Mouse (Mus musculus): Measurements from ENCODE around the gene Bach2. TPM values are rescaled to one million over a fixed set of nuclear protein-coding genes. Genes with fewer than 3 reads are reported as not detected.
A peak's percentile ranks its signal among the peaks of the same experiment; 100 is the strongest.

The Bach2 gene
- polyA plus RNA-seq, 1 experiment from 2014 or later = 31.5 TPM

- Histone ChIP-seq H3K4me3 (replicated peaks; ENCODE audit: low read length) (no peak overlapping the region), H3K36me3 (replicated peaks; ENCODE audit: control insufficient read depth, insufficient read depth) (no peaks in the 10 kb centered on the region), H3K4me1 (replicated peaks; ENCODE audit: control insufficient read depth, insufficient read depth, low read length) (peaks cover 7% of the 10 kb centered on the region; the same call in 1 of the 2 replicates), H3K27ac (no peak overlapping the region), H3K9me3 (ENCODE audit: control insufficient read depth, low read length) (no peaks in the 10 kb centered on the region), H3K4me2 (replicated peaks) (no peak overlapping the region), H3K27me3 (ENCODE audit: control insufficient read depth, insufficient read depth, low read length) (no peaks in the 10 kb centered on the region), H3K9ac (no peak overlapping the region)
- DNase-seq (ENCODE audit: low spot score) (no peak), ATAC-seq (ENCODE audit: low FRiP score) (no peak)
- 35% methylated on average over 10 of the region's 10 CpGs for whole genome bisulfite sequencing
Measured at GRCm38 (mm10) chr4:32219428-32220128, 19.0 kb upstream of the Bach2 start.

DNA sequence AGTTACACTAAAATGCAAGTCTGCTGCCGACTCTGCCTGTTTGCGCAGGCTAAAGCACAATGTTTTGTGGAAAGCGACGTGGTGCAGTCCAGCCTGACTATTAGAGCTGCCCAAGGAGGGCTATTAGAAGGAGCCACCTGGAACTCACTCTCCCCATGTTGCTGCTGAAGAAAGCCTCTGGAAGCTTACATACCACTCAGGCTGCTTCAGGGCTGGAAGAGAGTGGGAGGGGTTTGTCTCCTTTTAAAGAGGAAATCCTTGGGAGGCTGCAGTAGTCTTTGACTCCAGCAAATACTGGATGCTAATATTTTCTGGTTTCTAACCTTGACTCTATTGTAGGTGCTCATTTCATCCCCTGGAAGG is 18.5 kb upstream of the Bach2 start:
- Histone ChIP-seq H3K36me3 (replicated peaks; ENCODE audit: control insufficient read depth, insufficient read depth) (no peaks in the 10 kb centered on the region), H3K4me3 (replicated peaks; ENCODE audit: low read length) (no peak overlapping the region), H3K4me2 (replicated peaks) (no peak overlapping the region), H3K9me3 (ENCODE audit: control insufficient read depth, low read length) (no peaks in the 10 kb centered on the region), H3K27ac (no peak overlapping the region), H3K27me3 (ENCODE audit: control insufficient read depth, insufficient read depth, low read length) (no peaks in the 10 kb centered on the region), H3K9ac (no peak overlapping the region), H3K4me1 (replicated peaks; ENCODE audit: control insufficient read depth, insufficient read depth, low read length) (peaks cover 7% of the 10 kb centered on the region; the same call in 1 of the 2 replicates)
- ATAC-seq (ENCODE audit: low FRiP score) (no peak), DNase-seq (ENCODE audit: low spot score) (no peak)
- WGBS = 64% methylated on average over 4 of the region's 4 CpGs

- H3K4me3 ChIP-seq (replicated peaks; ENCODE audit: low read length) = no peak overlapping the region
- ATAC-seq (ENCODE audit: low FRiP score) = no peak
- H3K27me3 ChIP-seq (ENCODE audit: control insufficient read depth, insufficient read depth, low read length) = no peaks in the 10 kb centered on the region
- no peaks in the 10 kb centered on the region for H3K36me3 ChIP-seq (replicated peaks; ENCODE audit: control insufficient read depth, insufficient read depth)
- no peaks in the 10 kb centered on the region for H3K9me3 ChIP-seq (ENCODE audit: control insufficient read depth, low read length)
- WGBS = 81% methylated on average over 6 of the region's 6 CpGs
- peaks cover 7% of the 10 kb centered on the region; the same call in 1 of the 2 replicates for H3K4me1 ChIP-seq (replicated peaks; ENCODE audit: control insufficient read depth, insufficient read depth, low read length)
- H3K4me2 ChIP-seq (replicated peaks) = no peak overlapping the region
- no peak for DNase-seq (ENCODE audit: low spot score)
- H3K27ac ChIP-seq = no peak overlapping the region
- no peak overlapping the region for H3K9ac ChIP-seq
Measured at GRCm38 (mm10) chr4:32220961-32221360, 17.6 kb upstream of the Bach2 start.

GRCm38 (mm10) chr4:32223563-32223962 is 15.0 kb upstream of the Bach2 start:
- Histone ChIP-seq H3K36me3 (replicated peaks; ENCODE audit: control insufficient read depth, insufficient read depth) (no peaks in the 10 kb centered on the region), H3K27ac (no peak overlapping the region), H3K27me3 (ENCODE audit: control insufficient read depth, insufficient read depth, low read length) (no peaks in the 10 kb centered on the region), H3K4me1 (replicated peaks; ENCODE audit: control insufficient read depth, insufficient read depth, low read length) (peaks cover 7% of the 10 kb centered on the region; the same call in 1 of the 2 replicates), H3K4me2 (replicated peaks) (no peak overlapping the region), H3K4me3 (replicated peaks; ENCODE audit: low read length) (no peak overlapping the region), H3K9ac (no peak overlapping the region), H3K9me3 (ENCODE audit: control insufficient read depth, low read length) (no peaks in the 10 kb centered on the region)
- no peak for DNase-seq (ENCODE audit: low spot score)
- peak; percentile 22; the same call in 1 of the 2 replicates for ATAC-seq (ENCODE audit: low FRiP score)

- Histone ChIP-seq H3K27ac (no peak overlapping the region), H3K9ac (no peak overlapping the region), H3K4me2 (replicated peaks) (no peak overlapping the region), H3K4me1 (replicated peaks; ENCODE audit: control insufficient read depth, insufficient read depth, low read length) (no peaks in the 10 kb centered on the region), H3K9me3 (ENCODE audit: control insufficient read depth, low read length) (no peaks in the 10 kb centered on the region), H3K27me3 (ENCODE audit: control insufficient read depth, insufficient read depth, low read length) (no peaks in the 10 kb centered on the region), H3K36me3 (replicated peaks; ENCODE audit: control insufficient read depth, insufficient read depth) (no peaks in the 10 kb centered on the region), H3K4me3 (replicated peaks; ENCODE audit: low read length) (no peak overlapping the region)
- ATAC-seq (ENCODE audit: low FRiP score) = no peak
- WGBS = 98% methylated on average over 2 of the region's 2 CpGs
- no peak for DNase-seq (ENCODE audit: low spot score)
Measured at GRCm38 (mm10) chr4:32225191-32225590, 13.4 kb upstream of the Bach2 start.

DNA sequence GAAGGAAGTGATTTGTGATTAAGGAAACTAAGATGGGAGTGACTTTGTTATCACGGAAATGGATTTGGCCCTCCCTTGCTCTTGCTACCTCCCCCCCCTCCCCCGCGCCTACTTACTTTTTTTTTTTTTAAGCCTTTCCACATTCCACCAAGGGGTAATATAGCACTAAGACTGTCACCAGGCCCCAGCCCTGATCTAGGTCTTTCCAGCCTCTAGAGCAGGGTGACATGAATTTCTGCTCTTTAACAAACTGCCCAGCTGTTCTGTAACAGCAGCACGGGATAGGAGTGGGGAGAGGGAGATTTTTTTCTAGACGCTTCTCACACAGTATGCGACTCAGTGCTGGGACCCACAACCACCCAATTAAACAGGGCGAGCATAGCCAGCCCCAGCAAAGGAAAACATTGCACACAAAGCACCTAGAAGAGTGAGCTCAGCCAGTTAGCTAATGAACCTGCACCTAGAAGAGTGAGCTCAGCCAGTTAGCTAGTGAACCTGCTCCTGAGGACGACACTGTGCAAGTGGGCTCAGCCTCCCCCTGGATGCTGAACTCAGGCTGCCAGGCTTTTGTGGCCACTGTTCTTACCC is 10.5 kb upstream of the Bach2 start:
- DNase-seq (ENCODE audit: low spot score) (no peak), ATAC-seq (ENCODE audit: low FRiP score) (no peak)
- H3K4me1 ChIP-seq (replicated peaks; ENCODE audit: control insufficient read depth, insufficient read depth, low read length) = no peaks in the 10 kb centered on the region
- no peak overlapping the region for H3K4me2 ChIP-seq (replicated peaks)
- no peaks in the 10 kb centered on the region for H3K36me3 ChIP-seq (replicated peaks; ENCODE audit: control insufficient read depth, insufficient read depth)
- H3K9me3 ChIP-seq (ENCODE audit: control insufficient read depth, low read length) = no peaks in the 10 kb centered on the region
- H3K4me3 ChIP-seq (replicated peaks; ENCODE audit: low read length) = no peak overlapping the region
- H3K27me3 ChIP-seq (ENCODE audit: control insufficient read depth, insufficient read depth, low read length) = no peaks in the 10 kb centered on the region
- no peak overlapping the region for H3K27ac ChIP-seq
- 73% methylated on average over 8 of the region's 8 CpGs for WGBS
- H3K9ac ChIP-seq = no peak overlapping the region

- H3K9ac ChIP-seq = no peak overlapping the region
- no peaks in the 10 kb centered on the region for H3K27me3 ChIP-seq (ENCODE audit: control insufficient read depth, insufficient read depth, low read length)
- no peaks in the 10 kb centered on the region for H3K4me1 ChIP-seq (replicated peaks; ENCODE audit: control insufficient read depth, insufficient read depth, low read length)
- no peaks in the 10 kb centered on the region for H3K36me3 ChIP-seq (replicated peaks; ENCODE audit: control insufficient read depth, insufficient read depth)
- ATAC-seq (ENCODE audit: low FRiP score) = no peak
- no peak overlapping the region for H3K4me2 ChIP-seq (replicated peaks)
- H3K4me3 ChIP-seq (replicated peaks; ENCODE audit: low read length) = no peak overlapping the region
- DNase-seq (ENCODE audit: low spot score) = no peak
- H3K9me3 ChIP-seq (ENCODE audit: control insufficient read depth, low read length) = no peaks in the 10 kb centered on the region
- no peak overlapping the region for H3K27ac ChIP-seq
- WGBS = 85% methylated on average over 10 of the region's 10 CpGs
Measured at GRCm38 (mm10) chr4:32229266-32229665, 9.3 kb upstream of the Bach2 start.

DNA sequence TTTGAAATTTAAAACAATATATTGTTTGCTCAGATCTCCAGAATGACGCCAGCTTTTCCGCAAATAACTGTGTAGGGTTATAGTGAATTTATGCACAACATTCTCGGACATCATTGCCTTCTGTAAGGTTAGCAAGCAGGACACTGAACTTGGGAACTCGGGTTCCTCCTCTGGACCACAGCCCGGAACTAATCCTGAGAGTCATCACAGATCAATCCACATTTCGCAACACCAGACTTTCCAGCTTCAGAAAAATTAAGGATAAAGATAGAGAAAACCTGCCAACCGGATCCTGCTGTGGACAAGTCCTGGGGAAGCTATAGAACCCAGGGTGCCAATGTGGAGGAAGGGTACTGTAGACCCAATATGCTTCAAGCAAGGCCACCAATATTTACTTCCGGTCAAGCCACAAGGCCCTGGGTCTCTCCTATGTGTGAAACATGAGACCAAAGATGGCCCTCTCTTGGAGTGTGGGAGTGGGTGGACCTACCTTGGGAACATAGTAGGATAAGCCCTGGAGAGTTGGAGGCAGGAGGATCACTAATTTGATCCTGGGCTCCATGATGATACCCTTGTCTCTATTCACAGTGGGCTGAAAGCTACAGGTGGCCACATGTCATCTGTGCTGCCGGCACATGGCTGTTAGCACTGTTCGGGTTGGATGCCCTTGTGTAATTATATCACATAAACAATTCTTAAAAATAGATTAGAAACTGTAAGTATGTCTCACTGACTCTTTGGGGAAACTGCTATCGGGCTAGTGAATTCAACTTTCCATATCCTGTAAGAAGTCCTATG is 7.1 kb upstream of the Bach2 start:
- Histone ChIP-seq H3K4me2 (replicated peaks) (no peak overlapping the region), H3K36me3 (replicated peaks; ENCODE audit: control insufficient read depth, insufficient read depth) (no peaks in the 10 kb centered on the region), H3K4me1 (replicated peaks; ENCODE audit: control insufficient read depth, insufficient read depth, low read length) (no peaks in the 10 kb centered on the region), H3K9ac (no peak overlapping the region), H3K9me3 (ENCODE audit: control insufficient read depth, low read length) (no peaks in the 10 kb centered on the region), H3K27me3 (ENCODE audit: control insufficient read depth, insufficient read depth, low read length) (no peaks in the 10 kb centered on the region), H3K4me3 (replicated peaks; ENCODE audit: low read length) (no peak overlapping the region), H3K27ac (no peak overlapping the region)
- ATAC-seq (ENCODE audit: low FRiP score) (no peak), DNase-seq (ENCODE audit: low spot score) (no peak)
- WGBS = 90% methylated on average over 11 of the region's 11 CpGs

DNA sequence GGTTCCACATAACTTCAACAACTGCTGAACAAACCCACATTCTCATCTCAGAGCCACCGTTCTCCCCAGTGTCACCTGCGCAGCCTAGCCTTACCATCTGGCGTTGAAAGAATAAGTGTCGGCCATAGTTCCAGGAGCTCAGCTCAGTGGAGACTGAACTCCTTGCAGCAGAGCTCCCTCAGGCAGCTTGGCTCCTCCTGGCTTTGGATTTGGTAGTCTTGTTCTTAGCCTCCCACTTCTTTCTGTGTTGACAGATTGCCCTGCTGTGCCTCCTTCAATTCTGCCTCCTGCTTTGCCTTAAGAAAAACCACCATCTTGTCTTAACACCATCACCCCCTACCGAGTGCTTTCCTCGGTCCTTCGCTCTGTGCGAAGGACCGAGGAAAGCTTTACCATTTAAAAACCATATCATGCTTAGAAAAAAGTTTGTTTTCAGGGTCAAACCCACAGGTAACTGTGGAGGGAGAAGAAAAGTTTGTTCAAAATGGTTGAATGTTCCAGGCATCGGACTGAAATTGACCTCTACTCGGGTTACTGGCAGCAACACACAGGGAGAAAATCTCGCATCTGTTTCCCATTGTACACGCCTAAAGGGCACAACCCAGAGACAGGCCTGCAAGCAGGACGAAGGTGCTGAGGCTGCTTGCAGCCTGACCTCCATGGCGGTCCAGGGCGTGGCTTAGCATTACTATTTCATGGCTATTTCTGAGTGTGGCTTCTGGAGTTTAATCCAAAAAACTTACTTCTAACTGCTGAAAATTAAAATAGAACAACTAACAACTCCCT is 2.5 kb upstream of the Bach2 start:
- Histone ChIP-seq H3K27me3 (ENCODE audit: control insufficient read depth, insufficient read depth, low read length) (no peaks in the 10 kb centered on the region), H3K4me2 (replicated peaks) (no peak overlapping the region), H3K27ac (no peak overlapping the region), H3K9me3 (ENCODE audit: control insufficient read depth, low read length) (no peaks in the 10 kb centered on the region), H3K4me3 (replicated peaks; ENCODE audit: low read length) (no peak overlapping the region), H3K9ac (no peak overlapping the region), H3K4me1 (replicated peaks; ENCODE audit: control insufficient read depth, insufficient read depth, low read length) (peaks cover 15% of the 10 kb centered on the region), H3K36me3 (replicated peaks; ENCODE audit: control insufficient read depth, insufficient read depth) (no peaks in the 10 kb centered on the region)
- ATAC-seq (ENCODE audit: low FRiP score) (no peak), DNase-seq (ENCODE audit: low spot score) (no peak)
- 59% methylated on average over 16 of the region's 16 CpGs for WGBS

Data from hindbrain, embryonic 14.5 days (tissue).